Comparison of ENCODE assay signal across 15 mouse cellular contexts in genomic region chr1:119389771-119390500, GRCm38 (mm10). TPM values are rescaled to one million over a fixed set of nuclear protein-coding genes. Genes with fewer than 3 reads are reported as not detected.
A peak's percentile ranks its signal among the peaks of the same experiment; 100 is the strongest.
DNase-seq lines count a peak whose midpoint lies in the region; ATAC-seq lines count a peak whose summit lies in the region.
"Had no signal": no experiment of that assay in that cellular context is flagged by ENCODE, and none has a peak within 500 bp of the region (broad histone marks: within the 10 kb centered on the region; RNA-seq: fewer than 3 reads in every experiment).

No protein-coding gene starts in this region.

- H3K4me3 ChIP-seq in neural tube, embryonic 15.5 days (replicated peaks): no peak overlapping the region
- H3K4me3 ChIP-seq: liver, embryonic 15.5 days had no signal

- intact Hi-C loops in heart, postnatal 14 days (cut with DNase I): no loop called here
- intact Hi-C loops in left cerebral cortex, postnatal 10 days (cut with DNase I): no loop called here

- no peak for DNase-seq in frontal cortex, postnatal 14 days (ENCODE audit: low spot score in 2 of 2)
- DNase-seq in right cerebral cortex, postnatal 25 days: peak; percentile 7
- no peak for DNase-seq in right cerebral cortex, postnatal 14 days
- peak; percentile 23 to 25 for DNase-seq in heart, postnatal 14 days
- DNase-seq in left cerebral cortex, postnatal 10 days (ENCODE audit: extremely low spot score in 1 of 2, low spot score in 2 of 2): no peak
- no peak for DNase-seq in MN1 (ENCODE audit: low spot score)
- DNase-seq: adrenal gland, adult 8-10 months; cerebellum, adult 11 months; thymus, postnatal 25 days had no signal

- no peaks in the 10 kb centered on the region for H3K9me3 ChIP-seq in neural tube, embryonic 15.5 days (replicated peaks)
- H3K9me3 ChIP-seq: liver, embryonic 15.5 days had no signal

- WGBS in neural tube, embryonic 15.5 days: 45% methylated on average over 7 of the region's 7 CpGs

- H3K27ac ChIP-seq in neural tube, embryonic 15.5 days (replicated peaks): peak overlapping the region; percentile 71
- H3K27ac ChIP-seq: kidney, postnatal 0 days; liver, embryonic 15.5 days had no signal

- H3K36me3 ChIP-seq in neural tube, embryonic 15.5 days: no peaks in the 10 kb centered on the region
- H3K36me3 ChIP-seq: liver, embryonic 15.5 days had no signal

- 0 out of 2 replicates have a peak, but pooled peaks cover 4% of the 10 kb centered on the region for H3K27me3 ChIP-seq in neural tube, embryonic 15.5 days (replicated peaks)
- H3K27me3 ChIP-seq: liver, embryonic 15.5 days had no signal

- peak; percentile 43; the same call in 1 of the 2 replicates for ATAC-seq in frontal cortex, adult (ENCODE audit: low TSS enrichment)
- no peak for ATAC-seq in neural tube, embryonic 15.5 days (ENCODE audit: low FRiP score)

- no peak overlapping the region for H3K4me2 ChIP-seq in neural tube, embryonic 15.5 days
- H3K4me2 ChIP-seq: liver, embryonic 15.5 days had no signal

- peaks cover 22% of the 10 kb centered on the region for H3K4me1 ChIP-seq in neural tube, embryonic 15.5 days
- H3K4me1 ChIP-seq: liver, embryonic 15.5 days had no signal

- no peak overlapping the region for H3K9ac ChIP-seq in neural tube, embryonic 15.5 days (replicated peaks)
- H3K9ac ChIP-seq: liver, embryonic 15.5 days had no signal

RNA-seq across cellular contexts. Expression of gene Inhbb, which starts 32.1 kb away (rescaled TPM):
- 1 to 10 TPM; 1.0 to 1.6 TPM for total RNA-seq in heart, postnatal 14 days (2021)
- 2.1 and 2.4 TPM in 2 replicates for polyA plus RNA-seq in neural tube, embryonic 15.5 days (2015; fragmentation: Nextera tagmentation; extraction: Ambion mirVana)
- 1 to 10 TPM; 7.9 to 8.8 TPM for total RNA-seq in left cerebral cortex, postnatal 10 days (2021)
- total RNA-seq: hematopoietic stem cell, adult 5-6 weeks; neutrophil, adult 5-6 weeks had no signal

Comparison
In these comparisons a context has a peak if more than half of its experiments do, and no peak if none do; other contexts are left out.
1. DNase-seq: peak in right cerebral cortex, postnatal 25 days (single experiment) and heart, postnatal 14 days (2 of 2); none in frontal cortex, postnatal 14 days (0 of 2), right cerebral cortex, postnatal 14 days (single experiment), left cerebral cortex, postnatal 10 days (0 of 2) and MN1 (single experiment).